Mouse (Mus musculus) granulocyte monocyte progenitor cell, adult 5-6 weeks (primary cell): ENCODE measurements around the gene Tdp1. TPM values are rescaled to one million over a fixed set of nuclear protein-coding genes. Genes with fewer than 3 reads are reported as not detected.

Experiments used
- ATAC-seq: replicated peaks from 2 replicates; pipeline ENCODE4 v1.8.0; 2016; ENCODE audit warnings: mild to moderate bottlenecking, moderate TSS enrichment, inconsistent platforms; ENCODE audit not compliant: poor library complexity, severe bottlenecking
- total RNA-seq, 2 experiments: library from RNA; stranded (forward) in 1 of 2; stranded (reverse) in 1 of 2; fragments of 200-712, 200-1000 nt in 1 of 2; fragments of >200 nt in 1 of 2; fragmentation: Nextera tagmentation in 1 of 2; gene quantifications; 2 replicates each; pipeline ENCODE4 v1.2.3; 2014 to 2017

Tdp1 gene
- total RNA-seq (2014; fragmentation: Nextera tagmentation) (38.1 and 41.9 TPM in 2 replicates), total RNA-seq (2017) (19.0 and 22.6 TPM in 2 replicates)

DNA sequence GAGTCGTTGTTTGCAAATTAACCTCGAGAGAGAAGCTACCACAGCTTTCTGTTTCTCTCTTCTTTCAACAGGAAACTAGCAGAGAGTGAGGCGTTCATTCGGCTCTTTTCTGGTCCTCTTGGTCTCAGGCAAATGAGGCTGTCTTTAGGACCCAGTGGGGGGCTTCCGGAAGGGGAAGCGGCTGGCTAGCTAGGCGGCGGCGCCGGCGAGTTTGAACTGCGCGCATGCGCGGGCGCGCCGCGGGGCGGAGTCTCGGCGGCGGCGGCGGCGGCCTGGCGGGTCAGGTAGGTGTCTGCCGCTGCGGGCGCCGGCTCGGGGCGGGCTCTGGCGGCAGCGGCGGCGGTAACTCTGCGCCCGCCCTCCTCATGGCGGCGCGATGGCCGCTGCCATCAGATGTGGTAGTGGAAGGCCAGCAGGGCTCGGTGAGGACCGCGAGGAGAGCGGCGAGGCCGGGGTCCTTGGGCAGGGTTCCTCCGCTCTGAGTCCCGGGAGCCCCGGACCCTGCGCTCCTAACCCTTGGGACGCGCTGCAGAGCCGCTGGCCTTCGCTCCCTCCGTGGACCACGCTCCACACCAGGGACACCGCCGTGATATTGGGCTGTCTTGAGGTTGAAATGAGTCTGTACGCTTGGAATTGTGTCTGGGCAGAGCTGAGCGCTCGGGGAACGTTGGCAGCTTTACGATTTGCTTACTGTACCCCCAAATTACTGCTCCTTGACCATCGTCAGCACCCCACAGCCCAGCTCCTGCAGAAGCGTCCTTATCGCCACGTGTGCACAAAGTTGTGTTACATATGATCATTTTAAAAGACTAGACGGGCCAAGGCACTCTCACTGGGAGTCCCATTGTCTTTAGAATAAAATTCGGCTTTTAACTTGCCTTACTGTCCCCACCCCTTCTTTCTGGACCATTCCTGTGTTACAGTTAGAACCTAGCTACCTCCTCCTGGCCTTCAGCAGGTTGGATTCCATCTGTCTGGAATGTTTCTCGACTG lies at the start of gene Tdp1, which contains the start of gene Efcab11:
Tdp1 (plus strand) TSS at position 249 of the 993 bp plus-strand sequence.
Efcab11 (minus strand) TSS at position 171 of the 993 bp plus-strand sequence.
- peak; percentile 70 for ATAC-seq

DNA sequence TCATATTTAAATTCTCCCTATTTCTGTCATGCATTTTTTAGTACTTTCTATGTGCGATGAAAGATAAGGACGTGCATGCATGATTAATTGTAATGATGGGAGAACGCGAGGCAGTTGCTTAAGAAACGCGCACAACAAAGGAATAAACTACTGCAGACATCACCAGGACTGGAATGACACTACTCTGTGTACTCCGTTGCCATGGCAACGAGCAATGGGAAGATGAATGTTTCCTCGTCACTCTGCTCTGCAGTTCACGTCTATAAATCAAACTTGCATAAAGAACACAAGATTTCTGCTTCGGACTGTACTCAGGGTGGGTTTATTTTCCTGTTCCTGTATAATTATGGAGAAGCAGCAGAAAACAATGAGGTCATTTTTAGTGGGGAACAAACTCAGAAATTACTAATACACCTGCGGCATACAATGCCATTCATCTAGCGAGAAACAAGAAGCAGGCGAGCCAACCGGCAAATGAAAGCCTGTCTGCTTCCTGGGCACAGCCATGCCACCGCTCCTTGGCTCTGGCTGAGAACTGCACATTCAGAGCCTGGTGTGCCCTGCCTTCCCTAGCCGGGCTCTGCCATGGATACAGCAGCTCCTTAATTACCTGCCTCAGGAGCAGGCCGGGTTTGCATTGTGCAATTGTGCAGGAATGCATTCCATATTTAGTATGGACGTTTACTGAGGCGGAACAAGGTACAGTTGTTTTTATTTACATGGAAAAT lies 47.7 kb upstream of the Tdp1 start:
- ATAC-seq, result peak; percentile 75

DNA sequence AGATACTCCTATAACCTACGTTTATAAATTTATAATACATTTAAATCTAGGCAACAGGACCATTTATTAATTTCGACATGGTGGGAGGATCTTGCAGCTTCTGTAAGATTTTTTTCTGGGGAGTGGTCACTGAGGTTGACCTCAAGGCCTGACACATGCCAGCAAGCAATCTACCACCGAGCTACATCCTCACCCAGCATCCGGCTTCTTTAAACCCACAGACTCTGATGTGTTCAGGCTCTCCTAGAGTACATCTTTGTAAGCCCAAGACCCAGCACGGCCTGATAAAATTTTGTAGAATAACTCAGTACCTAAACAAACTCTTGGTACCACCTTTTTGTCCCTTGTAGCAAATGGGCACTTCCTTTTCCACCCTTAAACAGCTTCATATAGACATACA lies 46.8 kb upstream of the Tdp1 start:
- ATAC-seq, result peak; percentile 62

DNA sequence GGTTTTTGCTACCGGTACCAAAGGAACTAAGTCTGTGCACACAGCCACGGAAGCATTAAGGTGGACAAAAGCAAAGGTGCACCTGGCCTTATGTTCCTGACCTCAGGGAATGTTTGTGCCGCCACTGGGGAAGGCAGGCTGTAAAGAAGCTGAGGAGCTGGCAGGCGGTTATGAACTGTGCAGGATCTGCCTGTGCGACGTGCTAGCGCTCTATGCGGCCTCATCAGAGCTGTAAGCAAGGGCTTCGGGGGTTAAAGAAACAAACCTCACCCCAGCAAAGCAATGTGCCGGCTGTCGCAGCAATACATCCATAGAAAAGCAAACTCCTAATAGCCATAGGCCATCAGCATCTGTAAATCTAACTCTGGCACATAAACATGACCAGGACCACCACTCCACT lies 46.2 kb upstream of the Tdp1 start:
- ATAC-seq, result no peak

DNA sequence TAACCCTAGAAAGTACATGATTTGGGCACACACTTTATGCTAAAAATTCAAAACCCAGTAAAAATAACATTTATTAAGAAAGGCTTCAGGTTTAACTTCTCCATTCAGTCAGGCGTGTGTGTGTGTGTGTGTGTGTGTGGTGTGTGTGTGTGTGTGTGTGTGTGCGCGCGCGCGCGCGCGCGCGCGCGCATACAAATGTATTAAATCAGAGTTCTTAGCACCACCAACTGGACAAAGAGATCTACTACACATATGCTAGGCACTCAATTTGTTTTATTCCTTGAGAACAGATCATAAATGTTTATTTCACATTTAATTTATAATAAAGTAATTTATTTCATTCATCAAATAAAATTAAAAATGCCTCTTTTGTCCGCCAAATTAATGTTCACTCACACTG lies 45.6 kb upstream of the Tdp1 start:
- peak; percentile 47; the same call in 1 of the 2 replicates for ATAC-seq

DNA sequence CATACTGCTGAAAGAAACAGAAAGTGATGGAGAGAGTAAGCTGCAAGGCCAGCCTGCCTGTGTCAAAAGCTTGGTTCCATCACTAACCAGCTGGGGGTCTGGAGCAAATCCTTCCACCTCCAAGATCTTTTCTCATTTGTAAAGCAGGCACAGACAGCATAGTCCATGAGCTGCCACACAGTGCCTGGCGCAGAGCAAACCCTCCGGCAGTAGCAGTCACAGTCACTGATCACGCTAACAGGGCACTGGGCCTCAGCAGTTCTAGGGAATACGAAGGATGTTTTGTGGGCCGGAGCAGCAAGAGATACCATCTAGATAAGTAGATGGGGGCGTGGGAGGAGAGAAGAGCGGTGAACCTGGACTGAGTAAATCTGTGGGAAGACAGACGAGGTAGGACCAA lies 39.4 kb upstream of the Tdp1 start:
- no peak for ATAC-seq

DNA sequence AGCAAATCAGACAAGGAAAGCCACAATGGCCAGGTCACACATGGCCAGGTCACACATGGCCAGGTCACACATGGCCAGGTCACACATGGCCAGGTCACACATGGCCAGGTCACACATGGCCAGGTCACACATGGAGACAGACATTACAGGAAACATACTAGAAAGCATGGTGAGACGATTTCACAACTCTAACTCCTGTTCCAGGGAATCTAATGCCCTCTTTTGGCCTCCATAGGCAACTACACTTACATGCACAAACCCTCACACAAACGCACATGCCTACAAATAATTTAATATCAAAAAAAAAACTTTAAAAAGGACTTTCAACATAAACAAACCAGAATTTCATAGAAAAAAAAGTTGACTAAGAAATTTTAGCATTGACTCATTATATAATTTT lies 34.3 kb upstream of the Tdp1 start:
- ATAC-seq, result no peak

DNA sequence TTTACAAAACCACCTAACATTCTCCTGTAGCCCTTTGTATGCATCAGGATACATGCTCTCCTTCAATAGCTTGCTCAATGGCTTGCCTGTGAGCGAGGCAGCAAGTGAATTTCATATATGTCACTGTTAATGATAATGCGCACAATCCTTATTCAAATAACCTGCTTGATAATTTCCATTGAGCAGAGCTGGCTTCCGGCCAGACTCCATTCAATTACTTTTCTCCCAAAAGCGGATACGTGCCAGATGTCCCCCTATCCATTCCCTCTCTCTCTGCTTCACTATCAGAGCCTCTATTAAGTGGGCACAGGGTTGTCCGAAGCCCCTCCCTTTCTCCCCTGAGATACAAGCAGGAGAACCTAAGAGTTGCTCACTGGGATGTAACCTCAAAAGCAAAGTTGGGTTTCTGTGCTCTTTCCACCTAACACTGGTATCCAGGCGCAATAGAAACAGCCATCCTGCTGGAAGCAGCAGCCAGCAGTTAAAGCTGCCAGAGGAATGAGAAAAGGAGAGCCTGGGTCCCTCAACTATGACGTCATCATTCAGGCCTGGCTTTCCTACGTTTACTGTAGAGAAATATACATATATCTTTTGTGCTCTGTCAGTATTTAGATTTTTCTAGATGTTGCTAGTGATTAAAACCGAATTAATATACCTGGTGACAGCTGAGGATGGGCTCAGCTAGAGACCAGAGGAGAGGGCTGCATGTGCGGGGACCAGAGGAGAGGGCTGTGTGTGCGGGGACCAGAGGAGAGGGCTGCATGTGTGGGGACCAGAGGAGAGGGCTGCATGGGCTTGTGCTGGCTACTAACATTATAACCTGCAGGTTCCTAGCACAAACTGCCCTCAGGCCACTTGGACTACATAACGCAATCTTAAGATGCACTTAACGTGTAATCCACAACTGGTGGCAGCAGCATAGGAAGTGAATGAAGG lies 30.7 kb upstream of the Tdp1 start:
- no peak for ATAC-seq

DNA sequence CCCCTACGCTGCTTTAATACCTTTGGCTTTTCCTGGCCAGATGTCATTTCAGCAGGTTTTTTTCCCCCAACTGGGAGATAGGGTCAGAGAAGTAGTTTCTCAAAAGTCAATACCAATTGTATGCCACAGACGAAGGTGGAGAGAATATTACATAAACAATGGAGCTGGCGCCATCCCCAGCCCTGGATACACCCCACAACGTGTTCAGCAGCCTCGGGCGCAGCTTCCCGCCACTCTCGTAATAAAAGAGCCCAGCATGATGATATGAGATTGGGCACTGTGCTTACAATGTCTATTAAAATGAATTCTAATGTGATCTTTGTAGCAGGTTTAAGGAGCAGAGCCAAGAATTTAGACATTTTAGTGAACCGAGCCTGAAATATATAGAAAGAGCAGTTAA lies 28.3 kb upstream of the Tdp1 start:
- ATAC-seq, result no peak

DNA sequence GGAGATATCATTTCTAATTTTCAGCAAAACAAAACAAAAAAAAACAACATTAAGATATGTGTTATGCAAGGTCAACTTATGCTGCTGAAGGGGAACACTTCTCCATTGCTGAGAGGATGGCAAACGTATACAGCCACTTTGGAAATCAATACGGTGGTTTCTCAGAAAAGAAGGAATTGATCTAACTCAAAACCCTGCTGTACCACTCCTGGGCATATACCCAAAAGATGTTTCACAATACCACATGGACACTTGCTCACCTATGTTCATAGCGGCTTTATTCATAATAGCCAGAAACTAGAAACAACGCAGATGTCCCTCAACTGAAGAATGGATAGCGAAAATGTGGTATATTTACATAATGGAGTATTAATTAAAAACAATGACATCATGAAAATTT lies 25.7 kb upstream of the Tdp1 start:
- no peak for ATAC-seq

DNA sequence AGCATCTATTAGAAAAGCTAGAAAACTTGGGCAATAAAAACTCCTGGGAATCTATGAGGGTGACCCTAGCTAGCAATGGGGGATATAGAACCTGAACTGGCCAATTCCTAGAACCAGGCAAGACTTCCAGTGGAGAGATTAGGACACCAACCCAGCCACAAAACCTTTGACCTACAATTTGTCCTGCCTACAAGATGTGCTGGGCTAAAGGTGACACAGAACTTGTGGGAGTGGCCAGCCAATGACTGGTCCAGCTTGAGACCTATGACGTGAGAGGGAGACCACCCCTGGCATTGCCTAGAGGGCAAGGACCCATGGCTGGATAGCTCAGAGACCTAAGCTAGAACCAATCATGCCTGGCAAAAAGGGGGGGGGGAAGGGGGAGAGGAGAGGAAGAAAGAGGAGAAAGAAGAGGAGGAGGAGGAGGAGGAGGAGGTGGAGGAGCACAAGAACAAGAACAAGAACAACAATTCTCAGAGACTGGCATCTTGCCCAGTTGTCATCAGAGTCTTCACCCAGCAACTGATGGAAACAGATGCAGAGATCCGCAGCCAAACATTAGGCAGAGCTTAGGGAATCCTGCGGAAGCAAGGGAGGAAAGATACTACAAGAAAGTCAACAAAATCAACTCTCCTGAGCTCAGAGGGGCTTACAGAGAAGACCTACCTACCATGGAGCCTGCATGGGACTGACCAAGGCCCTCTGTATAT lies 24.8 kb upstream of the Tdp1 start:
- no peak for ATAC-seq

DNA sequence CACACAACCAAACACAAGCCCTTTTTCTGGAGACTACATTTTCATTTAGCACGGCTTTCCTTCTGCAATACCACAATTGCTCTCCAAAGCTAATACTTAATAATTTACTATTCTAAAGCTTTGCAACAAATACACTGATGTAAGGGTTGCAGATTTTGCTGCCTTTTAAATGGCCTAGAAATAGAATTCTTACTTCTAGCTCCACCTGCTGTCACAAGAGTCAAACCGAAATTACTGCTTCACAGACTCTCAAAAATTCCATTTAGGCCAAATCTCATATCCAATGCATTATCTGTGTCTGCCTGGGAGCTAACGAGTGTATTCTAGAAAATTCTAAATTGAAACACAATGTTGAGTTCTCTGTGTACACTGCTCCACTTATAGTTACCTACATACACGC lies 23.3 kb upstream of the Tdp1 start:
- ATAC-seq, result no peak

DNA sequence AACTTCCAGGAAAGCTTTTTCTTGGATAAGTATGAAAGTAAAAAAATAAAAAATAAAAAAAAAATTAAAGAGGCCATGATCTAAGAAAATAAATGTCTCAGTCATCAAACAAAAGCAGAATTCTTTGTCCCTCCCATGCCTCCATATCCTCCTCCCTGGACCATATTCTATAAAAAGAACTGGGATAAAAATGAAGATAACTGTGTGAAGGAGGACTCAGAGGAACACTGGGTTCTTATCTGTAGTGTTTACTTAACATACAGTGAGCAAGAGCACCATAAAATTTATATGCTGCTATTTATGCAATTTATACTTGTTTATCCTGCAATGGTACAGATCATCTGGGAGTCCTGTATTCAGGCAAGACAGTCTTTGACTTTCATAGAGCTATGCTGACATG lies 19.7 kb upstream of the Tdp1 start:
- no peak for ATAC-seq

DNA sequence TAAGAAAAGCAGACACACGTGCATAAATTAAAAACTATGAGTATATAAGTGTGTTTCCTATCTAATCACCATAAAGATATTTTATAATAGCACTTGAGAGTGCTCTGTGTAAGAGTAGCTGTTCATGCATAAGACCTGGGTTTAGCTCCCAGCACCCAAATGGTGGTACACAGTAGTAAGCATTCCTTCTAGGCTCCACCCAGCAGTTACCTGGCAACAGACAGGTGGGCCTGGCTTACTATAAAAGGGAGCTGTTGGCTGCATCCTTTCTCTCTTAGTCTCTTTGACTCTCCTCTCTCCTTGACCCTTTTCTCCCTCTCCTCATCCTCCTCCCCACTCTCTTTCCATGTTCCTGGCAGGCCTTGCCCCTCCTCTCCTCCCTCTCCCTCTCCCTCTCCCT lies 15.5 kb upstream of the Tdp1 start:
- ATAC-seq, result no peak

DNA sequence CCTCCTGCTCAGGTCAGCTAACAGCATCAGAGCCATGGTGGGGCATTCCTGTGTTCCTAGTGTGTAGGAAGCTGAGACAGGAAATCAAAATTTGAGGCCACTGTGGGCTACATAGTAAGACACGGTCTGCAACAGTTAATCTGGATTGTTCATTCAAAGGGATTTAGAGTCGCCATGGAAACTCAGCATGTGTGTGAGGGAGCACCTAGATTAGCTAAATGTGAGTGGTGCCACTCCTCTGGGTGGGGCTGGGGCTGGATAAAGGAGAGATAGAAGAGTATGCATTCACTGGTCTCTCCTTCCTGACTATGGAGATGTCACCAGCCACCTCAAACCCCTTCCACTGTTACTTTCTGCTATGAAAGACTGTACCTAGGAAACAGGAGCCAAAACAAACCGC lies 10.9 kb upstream of the Tdp1 start:
- no peak for ATAC-seq

DNA sequence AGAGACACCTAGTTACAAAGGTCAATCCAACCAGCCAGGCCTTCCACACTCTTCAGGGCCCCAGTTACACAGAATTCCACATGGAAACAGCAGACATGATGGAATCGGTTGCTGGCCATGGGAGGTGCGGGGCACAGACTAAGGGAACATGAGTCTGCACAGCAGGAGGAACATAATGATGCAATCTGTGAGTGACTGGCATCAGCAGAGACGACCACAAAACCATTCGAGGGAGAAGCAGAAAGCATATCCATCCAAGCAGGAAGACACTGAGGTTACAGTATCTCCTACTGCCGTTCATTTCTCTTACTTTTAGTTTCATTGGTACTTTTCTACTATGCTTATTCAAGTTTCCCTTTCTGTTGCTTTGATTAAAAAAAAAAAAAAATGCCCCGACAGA lies 9.7 kb upstream of the Tdp1 start:
- peak; percentile 99 for ATAC-seq

DNA sequence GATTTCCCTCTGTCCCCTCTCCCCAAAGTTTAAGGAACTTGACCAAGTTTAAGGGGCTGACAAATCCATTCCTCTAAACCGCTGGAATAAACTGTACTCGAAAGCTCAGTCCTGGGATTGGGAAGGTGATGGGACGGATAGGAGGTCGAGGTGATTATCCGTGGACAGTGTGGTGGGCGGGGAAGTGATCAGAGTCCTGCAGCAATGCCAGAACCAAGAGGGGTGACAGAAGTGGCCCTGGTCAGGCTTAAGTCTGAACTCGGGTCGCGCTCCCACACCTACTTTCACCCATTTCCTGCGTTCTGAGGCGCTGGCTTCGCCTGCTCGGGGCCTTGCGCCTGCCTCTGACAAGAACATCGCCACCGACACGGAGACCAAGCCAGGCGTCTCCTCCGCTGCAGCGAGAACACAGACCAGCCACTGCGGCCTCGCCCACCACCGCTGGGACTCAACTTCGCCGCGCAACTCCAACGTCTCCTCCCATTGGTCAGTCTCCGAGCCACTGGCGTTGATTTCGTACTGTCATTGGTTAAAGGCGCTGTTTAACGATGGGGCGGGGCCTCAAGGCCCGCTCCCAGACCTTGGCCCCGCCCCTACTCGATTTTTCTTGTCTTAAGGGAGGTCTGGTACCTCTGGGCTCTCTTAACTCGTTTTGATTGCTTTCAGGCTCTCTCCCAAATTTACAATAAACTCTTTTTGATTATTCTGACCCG lies 1.2 kb upstream of the Tdp1 start:
- peak; percentile 94 for ATAC-seq

DNA sequence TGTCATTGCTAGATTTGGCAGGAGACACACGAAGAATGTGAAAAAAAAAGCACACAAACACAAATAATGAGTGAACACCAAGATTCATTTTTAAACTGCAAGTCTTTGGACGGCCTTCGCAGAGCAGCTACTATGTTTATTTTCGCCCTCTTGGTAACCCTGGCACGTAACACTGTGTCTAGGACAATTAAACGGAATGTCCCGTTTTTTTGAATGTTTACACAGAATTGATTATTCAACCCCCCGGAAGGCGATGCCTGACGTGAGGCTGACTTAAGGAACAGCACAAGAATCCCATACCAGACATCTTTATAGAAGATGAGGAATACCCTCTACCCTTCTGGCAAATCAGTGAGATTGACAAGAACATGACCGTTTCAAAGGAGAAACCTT lies 608 bp upstream of the Tdp1 start:
- ATAC-seq, result no peak

DNA sequence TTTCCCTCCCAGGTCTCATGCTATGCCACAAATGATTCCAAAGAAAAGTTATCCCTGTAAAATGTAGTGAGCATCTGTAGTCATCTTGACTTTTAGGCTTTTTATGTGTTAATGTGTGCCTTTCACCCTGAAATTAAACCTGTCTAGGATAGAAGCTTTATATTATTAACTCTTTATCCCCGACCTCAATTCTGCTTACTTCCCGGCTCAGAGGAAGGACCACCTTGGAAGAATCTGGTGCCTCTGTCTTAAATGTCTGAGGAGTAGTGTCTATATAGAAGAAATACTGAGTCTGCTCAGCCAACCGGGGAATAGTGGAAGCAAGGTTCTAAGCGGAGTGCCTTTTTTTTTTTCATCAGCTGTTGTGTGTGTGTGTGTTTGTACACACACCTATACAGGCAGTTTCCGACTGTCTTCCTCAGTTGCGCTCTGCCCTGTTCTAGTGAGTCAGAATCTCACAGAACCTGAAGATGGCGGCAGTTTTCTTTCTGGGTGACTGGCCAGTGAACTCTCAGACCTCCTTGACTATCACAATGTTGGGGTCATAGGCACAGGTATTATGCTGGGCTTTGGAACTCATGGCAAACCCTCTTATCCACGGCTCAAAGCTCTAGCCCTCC lies 1.1 kb downstream of the Tdp1 start:
- ATAC-seq, result no peak
